Mouse (Mus musculus): ENCODE measurements at regions not wholly inside any gene's neighbourhood (a gene's known extent, or its start where the extent isn't known, plus 50 kb on each side); places are given as distances from the start of the nearest gene placed in this dataset.

GRCm38 (mm10) chr3:39443328-39443727 is 556.6 kb downstream of the Fat4 start:
- TF ChIP-seq CTCF (IDR thresholded peaks at IDR 0.05; ENCODE audit: extremely low read depth, insufficient read depth, insufficient read length, insufficient replicate concordance) (no peak), POLR2A (IDR thresholded peaks at IDR 0.05; ENCODE audit: low read depth, low read length) (no peak)

Measured in spleen, adult 2 months (tissue).